Mouse (Mus musculus) embryonic facial prominence, embryonic 14.5 days (tissue): ENCODE data around the gene Rnls. TPM values are rescaled to one million over a fixed set of nuclear protein-coding genes. Genes with fewer than 3 reads are reported as not detected.

Experiments used
- ATAC-seq: fragments of 200-750 bp; cut with Nextera tagmentation; 2 replicates; pipeline ENCODE4 v1.8.0; 2017; ENCODE audit warnings: low read depth, moderate number of reproducible peaks, moderate TSS enrichment
- DNase-seq: peaks from one replicate; pipeline ENCODE4 v3.0.0-alpha.2; 2015; ENCODE audit warnings: low spot score
- H3K27ac ChIP-seq: fragments of 300-500 bp; sonication (generic); replicated peaks from 2 replicates; pipeline ENCODE4 v1.5.1; 2014; ENCODE audit warnings: low read depth, mild to moderate bottlenecking, low read length, moderate library complexity
- H3K27me3 ChIP-seq: fragments of 300-500 bp; sonication (generic); replicated peaks from 2 replicates; pipeline ENCODE4 v1.6.1; 2014; ENCODE audit warnings: low read length; ENCODE audit not compliant: control insufficient read depth, insufficient read depth
- H3K36me3 ChIP-seq: fragments of 300-500 bp; sonication (generic); 2 replicates; pipeline ENCODE4 v1.6.1; 2014; ENCODE audit warnings: low read length, mixed read lengths; ENCODE audit not compliant: control insufficient read depth, insufficient read depth
- H3K4me1 ChIP-seq: fragments of 300-500 bp; sonication (generic); 2 replicates; pipeline ENCODE4 v1.6.1; 2014; ENCODE audit warnings: antibody characterized with exemption, low read length; ENCODE audit not compliant: control insufficient read depth, insufficient read depth
- H3K4me2 ChIP-seq: fragments of 300-500 bp; sonication (generic); 2 replicates; pipeline ENCODE4 v1.6.1; 2014; ENCODE audit warnings: low read depth, mild to moderate bottlenecking, low read length, moderate library complexity, mixed read lengths
- H3K4me3 ChIP-seq: fragments of 300-500 bp; sonication (generic); 2 replicates; pipeline ENCODE4 v1.5.1; 2014; ENCODE audit warnings: low read depth, mild to moderate bottlenecking, low read length
- H3K9ac ChIP-seq: fragments of 300-500 bp; sonication (generic); 2 replicates; pipeline ENCODE4 v1.6.1; 2014; ENCODE audit warnings: low read depth, mild to moderate bottlenecking, low read length, moderate library complexity, mixed read lengths
- H3K9me3 ChIP-seq: fragments of 300-500 bp; sonication (generic); 2 replicates; pipeline ENCODE4 v1.6.1; 2016; ENCODE audit warnings: low read length; ENCODE audit not compliant: control insufficient read depth
- WGBS: fragments of 180-500 bp; shearing (Covaris S2); extraction: QIAGEN DNeasy Blood & Tissue Kit; methylation state at CpG from one replicate; pipeline ENCODE4 v1.1.7; 2014; 5-methylcytosine and 5-hydroxymethylcytosine counted together
- polyA plus RNA-seq: library from polyadenylated mRNA; unstranded; fragments of >200 nt; fragmentation: Nextera tagmentation; extraction: Ambion mirVana; gene quantifications from 2 replicates; pipeline ENCODE4 v1.2.1, GENCODE M21; 2014

Gene Rnls
- polyA plus RNA-seq, 1 experiment from 2014 or later, result 6.3 TPM

DNA sequence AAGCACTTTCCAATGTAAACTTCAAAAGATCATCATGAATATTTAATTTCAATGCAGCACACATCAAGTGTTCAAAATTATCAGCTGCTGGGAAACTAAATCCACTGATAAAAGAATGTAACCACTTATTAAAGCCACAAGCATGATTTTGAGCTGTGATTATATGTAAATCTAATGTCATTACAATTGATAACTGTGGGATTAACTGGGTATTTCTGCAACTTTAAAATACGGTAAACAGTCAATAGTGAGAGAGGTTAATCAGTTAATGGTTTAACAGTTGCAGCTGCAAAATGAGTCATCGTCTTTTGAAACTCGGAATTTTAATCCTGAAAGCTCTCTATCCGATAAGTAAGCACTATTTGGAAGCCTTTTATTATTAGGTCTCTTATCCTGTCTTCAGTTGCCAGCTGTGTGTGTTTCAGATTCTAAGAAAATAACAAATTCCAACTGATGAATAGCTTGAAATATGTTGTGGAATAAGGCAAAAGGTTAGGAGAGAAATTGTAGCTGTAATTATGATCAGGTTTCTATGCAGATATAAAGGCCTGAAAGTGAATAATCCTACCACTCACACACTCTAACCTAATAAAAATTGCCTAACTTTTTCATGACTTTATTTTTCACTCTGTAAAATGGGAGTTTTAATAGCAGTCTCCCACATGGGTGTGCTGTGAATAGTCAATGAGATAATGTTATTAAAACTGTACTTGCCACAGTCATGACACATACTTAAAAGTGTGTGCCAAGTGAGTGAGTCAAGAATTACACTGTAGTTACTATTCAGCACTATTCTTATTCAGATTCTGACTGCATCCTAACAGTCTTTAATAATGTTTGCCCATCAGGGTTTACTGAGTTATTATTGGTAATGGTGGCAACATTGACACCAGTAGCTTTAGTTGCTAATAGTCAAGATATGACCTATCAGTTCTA lies 65.1 kb downstream of the Rnls start:
- H3K36me3 ChIP-seq, result no peaks in the 10 kb centered on the region
- no peak overlapping the region for H3K4me3 ChIP-seq
- H3K4me1 ChIP-seq, result no peaks in the 10 kb centered on the region
- no peaks in the 10 kb centered on the region for H3K27me3 ChIP-seq
- H3K27ac ChIP-seq, result no peak overlapping the region
- DNase-seq, result no peak
- ATAC-seq, result no peak
- 55% methylated on average over 4 of the region's 4 CpGs for WGBS
- H3K9me3 ChIP-seq, result no peaks in the 10 kb centered on the region
- H3K9ac ChIP-seq, result no peak overlapping the region
- no peak overlapping the region for H3K4me2 ChIP-seq

DNA sequence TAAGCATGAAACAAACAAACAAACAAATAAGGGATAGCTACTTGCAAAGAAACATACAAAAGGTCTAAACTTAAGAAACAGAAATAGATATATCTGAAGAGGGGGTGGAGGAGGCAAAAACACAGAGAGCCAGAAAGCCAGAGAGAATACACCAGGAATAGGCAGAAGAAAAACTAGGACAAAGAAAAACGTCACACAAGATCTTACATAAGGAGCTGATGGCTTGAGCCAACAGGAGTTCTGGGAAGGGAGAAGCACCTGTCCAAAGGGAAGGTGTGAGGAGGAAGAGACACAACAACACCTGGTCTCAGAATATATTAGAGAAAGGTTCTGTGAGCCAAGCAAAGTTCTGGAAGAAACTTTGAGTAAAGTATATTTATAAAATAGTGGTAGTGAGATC lies 73.3 kb downstream of the Rnls start:
- Histone ChIP-seq H3K4me1 (no peaks in the 10 kb centered on the region), H3K27me3 (no peaks in the 10 kb centered on the region), H3K4me2 (no peak overlapping the region), H3K9me3 (no peaks in the 10 kb centered on the region), H3K9ac (no peak overlapping the region), H3K4me3 (no peak overlapping the region), H3K36me3 (no peaks in the 10 kb centered on the region), H3K27ac (no peak overlapping the region)
- WGBS, result 47% methylated on average over 1 of the region's 1 CpGs
- ATAC-seq, result no peak
- no peak for DNase-seq

- no peaks in the 10 kb centered on the region for H3K27me3 ChIP-seq
- ATAC-seq (no peak), DNase-seq (no peak)
- no peaks in the 10 kb centered on the region for H3K4me1 ChIP-seq
- WGBS, result 64% methylated on average over 4 of the region's 4 CpGs
- H3K27ac ChIP-seq, result no peak overlapping the region
- no peaks in the 10 kb centered on the region for H3K36me3 ChIP-seq
- no peak overlapping the region for H3K4me2 ChIP-seq
- H3K9me3 ChIP-seq, result no peaks in the 10 kb centered on the region
- no peak overlapping the region for H3K9ac ChIP-seq
- H3K4me3 ChIP-seq, result no peak overlapping the region
These were observed 75.0 kb downstream of the Rnls start for GRCm38 (mm10) chr19:33317130-33317529.

DNA sequence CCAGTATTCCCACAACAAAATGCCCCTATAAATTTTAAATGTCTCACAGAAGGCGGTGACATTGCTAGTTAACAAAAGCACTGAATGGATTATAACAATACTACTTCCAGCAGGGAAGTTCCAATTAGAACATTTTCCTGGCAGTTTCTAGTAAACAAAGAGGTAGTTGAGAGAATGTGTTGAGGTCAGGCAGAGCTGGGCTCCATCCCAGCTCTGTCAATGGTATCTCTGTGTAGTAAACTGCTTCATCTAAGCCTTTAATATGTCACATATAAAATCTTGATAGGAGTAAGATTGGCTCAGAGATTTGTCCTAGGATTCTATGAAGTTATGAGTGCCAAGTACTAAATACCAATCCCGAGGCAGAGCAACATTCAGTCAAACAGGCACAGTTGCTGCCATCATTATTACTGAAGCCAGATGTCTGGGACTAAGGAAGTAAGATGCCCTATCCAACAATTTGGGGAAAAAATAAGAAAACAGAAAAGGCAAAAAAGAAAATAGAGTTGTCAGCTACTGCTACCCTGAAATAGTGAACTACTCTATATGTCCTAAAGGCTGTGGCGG lies 92.3 kb downstream of the Rnls start:
- Histone ChIP-seq H3K27me3 (no peaks in the 10 kb centered on the region), H3K4me2 (no peak overlapping the region), H3K4me3 (no peak overlapping the region), H3K36me3 (no peaks in the 10 kb centered on the region), H3K9me3 (no peaks in the 10 kb centered on the region), H3K27ac (no peak overlapping the region), H3K9ac (no peak overlapping the region), H3K4me1 (no peaks in the 10 kb centered on the region)
- DNase-seq (no peak), ATAC-seq (no peak)
- WGBS, result 70% methylated on average over 3 of the region's 3 CpGs

GRCm38 (mm10) chr19:33296338-33296737 lies 95.8 kb downstream of the Rnls start:
- Histone ChIP-seq H3K27me3 (no peaks in the 10 kb centered on the region), H3K4me2 (no peak overlapping the region), H3K4me3 (no peak overlapping the region), H3K27ac (no peak overlapping the region), H3K36me3 (no peaks in the 10 kb centered on the region), H3K4me1 (no peaks in the 10 kb centered on the region), H3K9ac (no peak overlapping the region), H3K9me3 (no peaks in the 10 kb centered on the region)
- ATAC-seq, result no peak
- DNase-seq, result no peak
- WGBS, result 50% methylated on average over 2 of the region's 2 CpGs

DNA sequence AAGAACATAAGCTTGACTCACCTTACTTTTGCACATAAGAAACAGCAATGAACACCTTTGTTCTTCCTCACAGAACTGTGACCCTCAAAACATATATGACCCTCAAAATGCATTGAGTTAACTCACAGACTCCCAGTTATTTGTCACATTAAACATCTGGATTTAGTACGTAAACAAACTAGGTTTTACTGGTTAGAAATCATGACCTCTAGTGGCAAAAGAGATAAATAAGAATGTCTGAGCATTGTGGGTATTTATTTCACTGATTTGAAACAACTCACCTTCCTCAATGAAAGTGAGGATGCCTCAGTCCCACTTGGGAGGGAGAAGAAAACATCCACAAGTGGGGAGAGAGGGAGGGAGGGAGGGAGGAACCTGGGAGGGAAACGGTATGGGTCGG lies 109.1 kb downstream of the Rnls start:
- Histone ChIP-seq H3K27ac (no peak overlapping the region), H3K36me3 (no peaks in the 10 kb centered on the region), H3K4me2 (no peak overlapping the region), H3K9me3 (no peaks in the 10 kb centered on the region), H3K4me3 (no peak overlapping the region), H3K9ac (no peak overlapping the region), H3K27me3 (no peaks in the 10 kb centered on the region), H3K4me1 (no peaks in the 10 kb centered on the region)
- WGBS, result 54% methylated on average over 3 of the region's 3 CpGs
- no peak for DNase-seq
- no peak for ATAC-seq

DNA sequence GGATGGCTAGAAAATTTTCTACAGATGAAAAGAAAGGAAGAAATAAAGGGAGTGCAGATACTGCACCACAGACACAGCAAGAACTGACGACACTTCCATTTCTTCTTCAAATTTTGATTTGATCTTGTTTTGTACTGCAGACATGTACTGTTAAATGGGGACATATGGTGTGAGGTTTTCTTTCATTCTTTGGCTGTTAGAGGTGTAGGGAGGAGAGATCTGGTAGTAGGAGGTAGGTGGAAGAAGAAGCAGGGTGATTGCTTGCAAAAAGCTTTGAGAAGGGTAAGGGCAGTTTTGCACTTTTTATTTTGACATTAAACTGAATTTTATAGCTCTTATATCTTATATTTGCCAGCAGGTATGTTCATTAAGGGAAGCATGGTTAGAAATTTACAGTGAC lies 115.7 kb downstream of the Rnls start:
- no peaks in the 10 kb centered on the region for H3K4me1 ChIP-seq
- DNase-seq, result no peak
- WGBS, result 77% methylated on average over 1 of the region's 1 CpGs
- no peaks in the 10 kb centered on the region for H3K27me3 ChIP-seq
- H3K4me3 ChIP-seq, result no peak overlapping the region
- H3K27ac ChIP-seq, result no peak overlapping the region
- no peak overlapping the region for H3K4me2 ChIP-seq
- no peaks in the 10 kb centered on the region for H3K36me3 ChIP-seq
- ATAC-seq, result no peak
- no peak overlapping the region for H3K9ac ChIP-seq
- no peaks in the 10 kb centered on the region for H3K9me3 ChIP-seq

GRCm38 (mm10) chr19:33273676-33274075 lies 118.4 kb downstream of the Rnls start:
- no peaks in the 10 kb centered on the region for H3K36me3 ChIP-seq
- no peak for DNase-seq
- H3K9ac ChIP-seq, result no peak overlapping the region
- no peak overlapping the region for H3K4me2 ChIP-seq
- no peaks in the 10 kb centered on the region for H3K9me3 ChIP-seq
- H3K27me3 ChIP-seq, result no peaks in the 10 kb centered on the region
- H3K27ac ChIP-seq, result no peak overlapping the region
- WGBS, result 74% methylated on average over 1 of the region's 1 CpGs
- no peak for ATAC-seq
- H3K4me1 ChIP-seq, result no peaks in the 10 kb centered on the region
- H3K4me3 ChIP-seq, result no peak overlapping the region

- Histone ChIP-seq H3K9ac (no peak overlapping the region), H3K36me3 (no peaks in the 10 kb centered on the region), H3K27me3 (no peaks in the 10 kb centered on the region), H3K27ac (no peak overlapping the region), H3K4me2 (no peak overlapping the region), H3K4me3 (no peak overlapping the region), H3K9me3 (no peaks in the 10 kb centered on the region), H3K4me1 (no peaks in the 10 kb centered on the region)
- no peak for DNase-seq
- no peak for ATAC-seq
- WGBS, result 57% methylated on average over 2 of the region's 2 CpGs
These were observed 120.5 kb downstream of the Rnls start for GRCm38 (mm10) chr19:33271571-33271970.
